Mouse (Mus musculus) midbrain, embryonic 12.5 days (tissue): Measurements from ENCODE around the gene Il16. TPM values are rescaled to one million over a fixed set of nuclear protein-coding genes. Genes with fewer than 3 reads are reported as not detected.

ENCODE experiments used
- ATAC-seq: fragments of 200-750 bp; cut with Nextera tagmentation; 2 replicates; pipeline ENCODE4 v1.8.0; 2017; ENCODE audit warnings: low read depth, moderate TSS enrichment, moderate library complexity; ENCODE audit not compliant: low FRiP score
- H3K27ac ChIP-seq: fragments of 300-500 bp; sonication (generic); replicated peaks from 2 replicates; pipeline ENCODE4 v1.5.1; 2016; ENCODE audit warnings: mild to moderate bottlenecking
- H3K27me3 ChIP-seq: fragments of 300-500 bp; sonication (generic); 2 replicates; pipeline ENCODE4 v1.6.1; 2016; ENCODE audit warnings: mild to moderate bottlenecking
- H3K36me3 ChIP-seq: fragments of 300-500 bp; sonication (generic); 2 replicates; pipeline ENCODE4 v1.6.1; 2016
- H3K4me1 ChIP-seq: fragments of 300-500 bp; sonication (generic); 2 replicates; pipeline ENCODE4 v1.6.1; 2016
- H3K4me2 ChIP-seq: fragments of 300-500 bp; sonication (generic); replicated peaks from 2 replicates; pipeline ENCODE4 v1.6.1; 2016; ENCODE audit warnings: mild to moderate bottlenecking, moderate library complexity
- H3K4me3 ChIP-seq: fragments of 300-500 bp; sonication (generic); 2 replicates; pipeline ENCODE4 v1.5.1; 2016; ENCODE audit warnings: mild to moderate bottlenecking
- H3K9ac ChIP-seq: fragments of 300-500 bp; sonication (generic); replicated peaks from 2 replicates; pipeline ENCODE4 v1.6.1; 2016; ENCODE audit warnings: mild to moderate bottlenecking, moderate library complexity
- H3K9me3 ChIP-seq: fragments of 300-500 bp; sonication (generic); 2 replicates; pipeline ENCODE4 v1.6.1; 2016; ENCODE audit warnings: mild to moderate bottlenecking
- WGBS: fragments of 180-500 bp; shearing (Covaris S2); methylation state at CpG from one replicate; pipeline ENCODE4 v1.1.7; 2016; 5-methylcytosine and 5-hydroxymethylcytosine counted together
- polyA plus RNA-seq: library from polyadenylated mRNA; unstranded; fragments of >200 nt; fragmentation: Nextera tagmentation; extraction: Ambion mirVana; gene quantifications from 2 replicates; pipeline ENCODE4 v1.2.1, GENCODE M21; 2016

The Il16 gene
- polyA plus RNA-seq, 1 experiment from 2014 or later: 1.4 TPM

GRCm38 (mm10) chr7:83633856-83634255 is 111.7 kb downstream of the Il16 start:
- H3K4me1 ChIP-seq: peaks cover 21% of the 10 kb centered on the region
- H3K36me3 ChIP-seq: peaks cover 9% of the 10 kb centered on the region; the same call in 1 of the 2 replicates
- WGBS: 94% methylated on average over 6 of the region's 6 CpGs
- H3K9me3 ChIP-seq: no peaks in the 10 kb centered on the region
- H3K4me3 ChIP-seq: no peak overlapping the region
- H3K27ac ChIP-seq: no peak overlapping the region
- ATAC-seq: no peak
- 0 out of 2 replicates have a peak, but pooled peaks cover 4% of the 10 kb centered on the region for H3K27me3 ChIP-seq
- no peak overlapping the region for H3K9ac ChIP-seq
- no peak overlapping the region for H3K4me2 ChIP-seq

GRCm38 (mm10) chr7:83632682-83633120 is 112.8 kb downstream of the Il16 start:
- no peak overlapping the region for H3K9ac ChIP-seq

GRCm38 (mm10) chr7:83631828-83632681 is 113.5 kb downstream of the Il16 start, which contains the start of gene Stard5:
Stard5 (plus strand) TSS chr7:83631959.
- H3K4me2 ChIP-seq: peak within 1 kb of the TSS; percentile 80
- H3K4me1 ChIP-seq: peaks cover 21% of the 10 kb centered on the region
- H3K9ac ChIP-seq: peak within 1 kb of the TSS; percentile 71
- under 1% methylated on average over 35 of the region's 35 CpGs for WGBS
- peak within 1 kb of the TSS; percentile 36; the same call in 1 of the 2 replicates for H3K27ac ChIP-seq
- peak within 1 kb of the TSS; percentile 65 for H3K4me3 ChIP-seq
- H3K27me3 ChIP-seq: 0 out of 2 replicates have a peak, but pooled peaks cover 4% of the 10 kb centered on the region
- peaks cover 6% of the 10 kb centered on the region; the same call in 1 of the 2 replicates for H3K36me3 ChIP-seq
- ATAC-seq: peak; percentile 96
- H3K9me3 ChIP-seq: no peaks in the 10 kb centered on the region

More at GRCm38 (mm10) chr7:83632682-83633120, 112.8 kb downstream of the Il16 start:
- peaks cover 8% of the 10 kb centered on the region; the same call in 1 of the 2 replicates for H3K36me3 ChIP-seq
- no peak overlapping the region for H3K27ac ChIP-seq
- 0 out of 2 replicates have a peak, but pooled peaks cover 4% of the 10 kb centered on the region for H3K27me3 ChIP-seq
- peaks cover 21% of the 10 kb centered on the region for H3K4me1 ChIP-seq
- no peaks in the 10 kb centered on the region for H3K9me3 ChIP-seq
- peak overlapping the region; percentile 65 for H3K4me3 ChIP-seq
- no peak for ATAC-seq
- WGBS: 53% methylated on average over 6 of the region's 6 CpGs
- H3K4me2 ChIP-seq: peak overlapping the region; percentile 80

- no peaks in the 10 kb centered on the region for H3K36me3 ChIP-seq
- H3K27me3 ChIP-seq: 0 out of 2 replicates have a peak, but pooled peaks cover 4% of the 10 kb centered on the region
- H3K4me2 ChIP-seq: peak overlapping the region; percentile 80
- peak; percentile 81; the same call in 1 of the 2 replicates for ATAC-seq
- 14% methylated on average over 11 of the region's 11 CpGs for WGBS
- H3K9ac ChIP-seq: peak overlapping the region; percentile 71
- peak overlapping the region; percentile 36; the same call in 1 of the 2 replicates for H3K27ac ChIP-seq
- H3K4me3 ChIP-seq: peak overlapping the region; percentile 65
- H3K4me1 ChIP-seq: peaks cover 21% of the 10 kb centered on the region
- H3K9me3 ChIP-seq: no peaks in the 10 kb centered on the region
Observed at GRCm38 (mm10) chr7:83631073-83631827, 114.3 kb downstream of the Il16 start.

- Histone ChIP-seq H3K4me2 (no peak overlapping the region), H3K9me3 (no peaks in the 10 kb centered on the region), H3K4me1 (peaks cover 9% of the 10 kb centered on the region), H3K36me3 (no peaks in the 10 kb centered on the region), H3K27ac (no peak overlapping the region), H3K9ac (no peak overlapping the region), H3K27me3 (no peaks in the 10 kb centered on the region), H3K4me3 (no peak overlapping the region)
- WGBS: 86% methylated on average over 4 of the region's 4 CpGs
- no peak for ATAC-seq
Observed at GRCm38 (mm10) chr7:83627369-83627768, 118.2 kb downstream of the Il16 start.

GRCm38 (mm10) chr7:83626557-83627257 is 118.8 kb downstream of the Il16 start:
- Histone ChIP-seq H3K4me3 (no peak overlapping the region), H3K27ac (no peak overlapping the region), H3K4me2 (no peak overlapping the region), H3K27me3 (no peaks in the 10 kb centered on the region), H3K9ac (no peak overlapping the region), H3K36me3 (no peaks in the 10 kb centered on the region), H3K4me1 (peaks cover 9% of the 10 kb centered on the region), H3K9me3 (no peaks in the 10 kb centered on the region)
- WGBS: 90% methylated on average over 8 of the region's 8 CpGs
- no peak for ATAC-seq

- Histone ChIP-seq H3K27ac (no peak overlapping the region), H3K36me3 (no peaks in the 10 kb centered on the region), H3K9ac (no peak overlapping the region), H3K4me1 (no peaks in the 10 kb centered on the region), H3K4me3 (no peak overlapping the region), H3K27me3 (no peaks in the 10 kb centered on the region), H3K9me3 (no peaks in the 10 kb centered on the region), H3K4me2 (no peak overlapping the region)
- no peak for ATAC-seq
- WGBS: 74% methylated on average over 1 of the region's 1 CpGs
Observed at GRCm38 (mm10) chr7:83624065-83624464, 121.5 kb downstream of the Il16 start.

GRCm38 (mm10) chr7:83622582-83622981 is 122.9 kb downstream of the Il16 start:
- 95% methylated on average over 6 of the region's 6 CpGs for WGBS
- Histone ChIP-seq H3K27me3 (no peaks in the 10 kb centered on the region), H3K36me3 (no peaks in the 10 kb centered on the region), H3K4me1 (no peaks in the 10 kb centered on the region), H3K4me3 (no peak overlapping the region), H3K27ac (no peak overlapping the region), H3K4me2 (no peak overlapping the region), H3K9ac (no peak overlapping the region), H3K9me3 (no peaks in the 10 kb centered on the region)
- no peak for ATAC-seq

- H3K9ac ChIP-seq: no peak overlapping the region
- 85% methylated on average over 1 of the region's 1 CpGs for WGBS
- ATAC-seq: no peak
Observed at GRCm38 (mm10) chr7:83618709-83619108, 126.8 kb downstream of the Il16 start.

GRCm38 (mm10) chr7:83616268-83616667 is 129.3 kb downstream of the Il16 start:
- H3K27me3 ChIP-seq: no peaks in the 10 kb centered on the region
- ATAC-seq: no peak
- 90% methylated on average over 3 of the region's 3 CpGs for WGBS

More at GRCm38 (mm10) chr7:83618709-83619108, 126.8 kb downstream of the Il16 start:
- Histone ChIP-seq H3K4me2 (no peak overlapping the region), H3K27me3 (no peaks in the 10 kb centered on the region), H3K36me3 (no peaks in the 10 kb centered on the region), H3K4me1 (no peaks in the 10 kb centered on the region), H3K9me3 (no peaks in the 10 kb centered on the region), H3K4me3 (no peak overlapping the region), H3K27ac (no peak overlapping the region)

GRCm38 (mm10) chr7:83615815-83616214 is 129.7 kb downstream of the Il16 start:
- no peaks in the 10 kb centered on the region for H3K36me3 ChIP-seq
- H3K4me3 ChIP-seq: no peak overlapping the region
- no peak overlapping the region for H3K9ac ChIP-seq
- no peaks in the 10 kb centered on the region for H3K4me1 ChIP-seq
- H3K9me3 ChIP-seq: no peaks in the 10 kb centered on the region
- no peaks in the 10 kb centered on the region for H3K27me3 ChIP-seq
- WGBS: 89% methylated on average over 8 of the region's 8 CpGs
- H3K4me2 ChIP-seq: no peak overlapping the region
- no peak overlapping the region for H3K27ac ChIP-seq
- no peak for ATAC-seq

More at GRCm38 (mm10) chr7:83616268-83616667, 129.3 kb downstream of the Il16 start:
- Histone ChIP-seq H3K4me1 (no peaks in the 10 kb centered on the region), H3K36me3 (no peaks in the 10 kb centered on the region), H3K27ac (no peak overlapping the region), H3K9me3 (no peaks in the 10 kb centered on the region), H3K4me2 (no peak overlapping the region), H3K4me3 (no peak overlapping the region), H3K9ac (no peak overlapping the region)
